Comparison of ENCODE assay signal across 8 mouse cellular contexts in genomic region chr4:88035361-88035760, GRCm38 (mm10). TPM values are rescaled to one million over a fixed set of nuclear protein-coding genes. Genes with fewer than 3 reads are reported as not detected.
DNase-seq lines count a peak whose midpoint lies in the region; ATAC-seq and TF ChIP-seq lines count a peak whose summit lies in the region.

No protein-coding gene starts in this region.

- WGBS in lung, postnatal 0 days = under 1% methylated on average over 11 of the region's 11 CpGs

- TF ChIP-seq EP300 in lung, postnatal 0 days (IDR thresholded peaks at IDR 0.05) = no peak

- H3K4me1 ChIP-seq in lung, postnatal 0 days (ENCODE audit: insufficient read depth, low read depth, low read length) = peaks cover 4% of the 10 kb centered on the region; the same call in 1 of the 2 replicates

- peak; percentile 36 to 39; a peak in 1 of 4 replicates for ATAC-seq in hematopoietic stem cell, adult 5-6 weeks (replicated peaks in 1 of 2; ENCODE audit: insufficient read depth in 1 of 2, low FRiP score in 2 of 2, low TSS enrichment in 1 of 2, low read depth in 1 of 2, poor library complexity in 2 of 2, severe bottlenecking in 2 of 2)
- ATAC-seq in lung, postnatal 0 days = no peak
- no peak for ATAC-seq in frontal cortex, adult (ENCODE audit: low TSS enrichment)

- TF ChIP-seq CTCF in lung, postnatal 0 days (IDR thresholded peaks at IDR 0.05) = peak; percentile 83

- DNase-seq in ES-CJ7 (ENCODE audit: low read depth, low spot score) = peak; percentile 79
- peak; percentile 63 for DNase-seq in adrenal gland, postnatal 14 days
- peak; percentile 31 for DNase-seq in fibroblast of lung, adult 2 months (ENCODE audit: low read depth)
- peak; percentile 14 to 36 for DNase-seq in layer of hippocampus, adult 8-10 months (ENCODE audit: low spot score in 2 of 2)
- peak; percentile 92 for DNase-seq in lung, postnatal 0 days (ENCODE audit: low spot score)
- DNase-seq in right cerebral cortex, adult 2 months (ENCODE audit: low spot score in 2 of 2) = peak; percentile 57 to 63

- H3K36me3 ChIP-seq in lung, postnatal 0 days (ENCODE audit: insufficient read depth, low read length) = no peaks in the 10 kb centered on the region

- H3K4me2 ChIP-seq in lung, postnatal 0 days (replicated peaks; ENCODE audit: low read depth, low read length) = peak overlapping the region; percentile 46

- H3K9me3 ChIP-seq in lung, postnatal 0 days (ENCODE audit: low read length) = no peaks in the 10 kb centered on the region

- no peaks in the 10 kb centered on the region for H3K27me3 ChIP-seq in lung, postnatal 0 days (replicated peaks; ENCODE audit: insufficient read depth, low read length)

- H3K9ac ChIP-seq in lung, postnatal 0 days (replicated peaks; ENCODE audit: low read depth) = no peak overlapping the region

- H3K27ac ChIP-seq in lung, postnatal 0 days (ENCODE audit: low read length) = no peak overlapping the region

- 0 out of 2 replicates have a peak overlapping the region, but pooled peaks have one; percentile 10 for H3K4me3 ChIP-seq in lung, postnatal 0 days (ENCODE audit: low read depth, low read length)

RNA-seq across cellular contexts. Expression of gene Mllt3, which starts 2.2 kb away (rescaled TPM):
- 23.5 and 24.5 TPM in 2 replicates for total RNA-seq in adrenal gland, postnatal 14 days (2021)
- 55.9 and 77.6 TPM in 2 replicates for total RNA-seq in hematopoietic stem cell, adult 5-6 weeks (2017)
- total RNA-seq in layer of hippocampus, adult 8-10 months (2022) = 10 to 100 TPM; 46.6 to 65.1 (median 57.3) TPM
- polyA plus RNA-seq in lung, postnatal 0 days (2015; fragmentation: Nextera tagmentation; extraction: Ambion mirVana) = 32.7 and 37.0 TPM in 2 replicates

RNA-seq across cellular contexts. Expression of gene Focad, which starts 59.1 kb away (rescaled TPM):
- total RNA-seq in adrenal gland, postnatal 14 days (2021) = 27.6 and 28.6 TPM in 2 replicates
- total RNA-seq in hematopoietic stem cell, adult 5-6 weeks (2017) = 12.9 and 23.4 TPM in 2 replicates
- 10 to 100 TPM; 64.5 to 80.0 (median 75.5) TPM for total RNA-seq in layer of hippocampus, adult 8-10 months (2022)
- 4.8 and 6.3 TPM in 2 replicates for polyA plus RNA-seq in lung, postnatal 0 days (2015; fragmentation: Nextera tagmentation; extraction: Ambion mirVana)

Comparison
In these comparisons a context has a peak if more than half of its experiments do, and no peak if none do; other contexts are left out.
1. DNase-seq: peak in every context shown above with its lines; median percentile 92 in lung, postnatal 0 days; 79 in ES-CJ7; 63 in adrenal gland, postnatal 14 days; 60 in right cerebral cortex, adult 2 months; 31 in fibroblast of lung, adult 2 months; 25 in layer of hippocampus, adult 8-10 months.
2. ATAC-seq: peak in hematopoietic stem cell, adult 5-6 weeks (2 of 2); none in lung, postnatal 0 days (single experiment) and frontal cortex, adult (single experiment).